Mouse (Mus musculus) MEL (cell line): ENCODE data around the gene Dpf3. TPM values are rescaled to one million over a fixed set of nuclear protein-coding genes. Genes with fewer than 3 reads are reported as not detected.

Source experiments
- DNase-seq: peaks from one replicate; pipeline ENCODE4 v3.0.0; 2011; ENCODE audit warnings: low read depth, low spot score
- H3K27ac ChIP-seq: 2 replicates; pipeline ENCODE4 v1.5.1; 2012; ENCODE audit warnings: low read depth, mild to moderate bottlenecking, control low read depth, low read length, moderate library complexity; ENCODE audit not compliant: control insufficient read depth
- H3K27me3 ChIP-seq, 2 experiments: fragments of 150-350 bp in 1 of 2; sonication (generic) in 1 of 2; 2 replicates each; pipeline ENCODE4 v1.6.1; 2012; ENCODE audit warnings: low read length in 2 of 2, mild to moderate bottlenecking in 2 of 2, improper control_type of control experiment in 1 of 2, moderate library complexity in 1 of 2; ENCODE audit not compliant: insufficient read depth in 2 of 2, control insufficient read depth in 1 of 2
- H3K36me3 ChIP-seq, 2 experiments: 2 replicates each; pipeline ENCODE4 v1.6.1; 2012 to 2014; ENCODE audit warnings: low read length in 2 of 2, improper control_type of control experiment in 1 of 2, inconsistent platforms in 1 of 2, mild to moderate bottlenecking in 1 of 2; ENCODE audit not compliant: insufficient read depth in 2 of 2, control insufficient read depth in 1 of 2
- H3K4me1 ChIP-seq, 2 experiments: fragments of 150-350 bp in 1 of 2; sonication (generic) in 1 of 2; 2 replicates each; pipeline ENCODE4 v1.6.1; 2012; ENCODE audit warnings: low read length in 2 of 2, improper control_type of control experiment in 1 of 2, mild to moderate bottlenecking in 1 of 2; ENCODE audit not compliant: insufficient read depth in 2 of 2, control insufficient read depth in 1 of 2
- H3K4me3 ChIP-seq, 2 experiments: fragments of 150-350 bp in 1 of 2; sonication (generic) in 1 of 2; 2 replicates each; pipeline ENCODE4 v1.5.1; 2012; ENCODE audit warnings: low read depth in 2 of 2, low read length in 2 of 2, mild to moderate bottlenecking in 2 of 2, moderate library complexity in 2 of 2, control low read depth in 1 of 2, improper control_type of control experiment in 1 of 2; ENCODE audit not compliant: control insufficient read depth in 1 of 2, insufficient read depth in 1 of 2
- H3K79me2 ChIP-seq: 2 replicates; pipeline ENCODE4 v1.6.1; 2012; ENCODE audit warnings: mild to moderate bottlenecking, low read length, moderate library complexity; ENCODE audit not compliant: control insufficient read depth, poor library complexity, insufficient read depth
- H3K9ac ChIP-seq: 2 replicates; pipeline ENCODE4 v1.6.1; 2012; ENCODE audit warnings: low read depth, mild to moderate bottlenecking, control low read depth, low read length, moderate library complexity; ENCODE audit not compliant: control insufficient read depth, poor library complexity, severe bottlenecking
- H3K9me3 ChIP-seq: fragments of 150-350 bp; sonication (generic); replicated peaks from 2 replicates; pipeline ENCODE4 v1.6.1; 2012; ENCODE audit warnings: mild to moderate bottlenecking, low read length, improper control_type of control experiment, moderate library complexity; ENCODE audit not compliant: insufficient read depth
- BHLHE40 ChIP-seq: IDR thresholded peaks from 2 replicates; pipeline ENCODE4 v1.6.1; 2012; ENCODE audit warnings: low read depth, mild to moderate bottlenecking, inconsistent platforms, low read length, improper control_type of control experiment, borderline replicate concordance
- CHD1 ChIP-seq: IDR thresholded peaks from 2 replicates; pipeline ENCODE4 v1.6.1; 2012; ENCODE audit warnings: low read depth, mild to moderate bottlenecking, inconsistent platforms, low read length, improper control_type of control experiment
- CHD2 ChIP-seq: IDR thresholded peaks from 2 replicates; pipeline ENCODE4 v1.6.1; 2011; ENCODE audit warnings: low read length, improper control_type of control experiment
- CTCF ChIP-seq, 3 experiments: IDR thresholded peaks in 2 of 3; conservative IDR thresholded peaks in 1 of 3; 2 replicates each; pipeline ENCODE4 v1.5.1; 2011 to 2012; ENCODE audit warnings: low read length in 3 of 3, low read depth in 2 of 3, mild to moderate bottlenecking in 2 of 3, improper control_type of control experiment in 1 of 3, inconsistent platforms in 1 of 3, mixed read lengths in 1 of 3, moderate library complexity in 1 of 3; ENCODE audit not compliant: control insufficient read depth in 1 of 3, insufficient read depth in 1 of 3, poor library complexity in 1 of 3, severe bottlenecking in 1 of 3
- E2F4 ChIP-seq: IDR thresholded peaks from 2 replicates; pipeline ENCODE4 v1.6.1; 2011; ENCODE audit warnings: low read depth, low read length, improper control_type of control experiment, borderline replicate concordance
- ELF1 ChIP-seq: IDR thresholded peaks from 2 replicates; pipeline ENCODE4 v1.6.1; 2014; ENCODE audit warnings: low read depth, mild to moderate bottlenecking, inconsistent platforms, low read length, improper control_type of control experiment, moderate library complexity
- EP300 ChIP-seq, 2 experiments: IDR thresholded peaks; 2 replicates each; pipeline ENCODE4 v1.6.1; 2011; ENCODE audit warnings: improper control_type of control experiment in 2 of 2, low read length in 2 of 2, low read depth in 1 of 2, mild to moderate bottlenecking in 1 of 2
- ETS1 ChIP-seq: IDR thresholded peaks from 2 replicates; pipeline ENCODE4 v1.6.1; 2012; ENCODE audit warnings: low read depth, mild to moderate bottlenecking, inconsistent platforms, low read length, improper control_type of control experiment, moderate library complexity
- GABPA ChIP-seq: IDR thresholded peaks from 2 replicates; pipeline ENCODE4 v1.6.1; 2012; ENCODE audit warnings: low read depth, mild to moderate bottlenecking, inconsistent platforms, low read length, improper control_type of control experiment, moderate library complexity
- HCFC1 ChIP-seq: IDR thresholded peaks from 2 replicates; pipeline ENCODE4 v1.6.1; 2012; ENCODE audit warnings: low read depth, mild to moderate bottlenecking, inconsistent platforms, low read length, improper control_type of control experiment, moderate library complexity
- JUND ChIP-seq: IDR thresholded peaks from 2 replicates; pipeline ENCODE4 v1.6.1; 2011; ENCODE audit warnings: low read depth, mild to moderate bottlenecking, improper control_type of control experiment, low read length
- KAT2A ChIP-seq: conservative IDR thresholded peaks from 2 replicates; pipeline ENCODE4 v1.6.1; 2012; ENCODE audit warnings: low read depth, low read length, improper control_type of control experiment, inconsistent platforms
- MAFK ChIP-seq: IDR thresholded peaks from 2 replicates; pipeline ENCODE4 v1.6.1; 2011; ENCODE audit warnings: low read depth, mild to moderate bottlenecking, low read length, improper control_type of control experiment, borderline replicate concordance
- MAZ ChIP-seq: IDR thresholded peaks from 2 replicates; pipeline ENCODE4 v1.6.1; 2012; ENCODE audit warnings: low read depth, mild to moderate bottlenecking, inconsistent platforms, low read length, improper control_type of control experiment
- MEF2A ChIP-seq: IDR thresholded peaks from 2 replicates; pipeline ENCODE4 v1.6.1; 2014; ENCODE audit warnings: low read depth, mild to moderate bottlenecking, inconsistent platforms, low read length, improper control_type of control experiment; ENCODE audit not compliant: poor library complexity, insufficient replicate concordance, severe bottlenecking; ENCODE audit errors: extremely low read depth
- MYB ChIP-seq: IDR thresholded peaks from 2 replicates; pipeline ENCODE4 v1.6.1; 2011; ENCODE audit warnings: mild to moderate bottlenecking, low read depth, low read length, improper control_type of control experiment
- MYC ChIP-seq: IDR thresholded peaks from 2 replicates; pipeline ENCODE4 v1.6.1; 2011; ENCODE audit warnings: low read depth, mild to moderate bottlenecking, low read length, improper control_type of control experiment, moderate library complexity
- NELFE ChIP-seq: IDR thresholded peaks from 2 replicates; pipeline ENCODE4 v1.6.1; 2011; ENCODE audit warnings: low read depth, low read length, improper control_type of control experiment
- NRF1 ChIP-seq: IDR thresholded peaks from 2 replicates; pipeline ENCODE4 v1.6.1; 2014; ENCODE audit warnings: low read depth, mild to moderate bottlenecking, inconsistent platforms, low read length, improper control_type of control experiment, moderate library complexity; ENCODE audit not compliant: poor library complexity, insufficient read depth, severe bottlenecking
- POLR2A ChIP-seq, 2 experiments: IDR thresholded peaks; 2 replicates each; pipeline ENCODE4 v1.6.1; 2011 to 2012; ENCODE audit warnings: low read length in 2 of 2, mild to moderate bottlenecking in 2 of 2, control low read depth in 1 of 2, improper control_type of control experiment in 1 of 2, low read depth in 1 of 2, moderate library complexity in 1 of 2; ENCODE audit not compliant: control insufficient read depth in 1 of 2, insufficient read depth in 1 of 2, poor library complexity in 1 of 2
- POLR2AphosphoS2 ChIP-seq: IDR thresholded peaks from 2 replicates; pipeline ENCODE4 v1.6.1; 2011; ENCODE audit warnings: low read length, improper control_type of control experiment
- POLR2AphosphoS5 ChIP-seq: IDR thresholded peaks from 2 replicates; pipeline ENCODE4 v1.6.1; 2012; ENCODE audit warnings: low read depth, borderline replicate concordance, mild to moderate bottlenecking, inconsistent platforms, low read length, moderate library complexity, mixed read lengths
- RCOR1 ChIP-seq: IDR thresholded peaks from 2 replicates; pipeline ENCODE4 v1.6.1; 2012; ENCODE audit warnings: low read depth, mild to moderate bottlenecking, inconsistent platforms, low read length, improper control_type of control experiment
- SIN3A ChIP-seq: IDR thresholded peaks from 2 replicates; pipeline ENCODE4 v1.6.1; 2012; ENCODE audit warnings: low read length, improper control_type of control experiment, inconsistent platforms
- TAL1 ChIP-seq: IDR thresholded peaks from 2 replicates; pipeline ENCODE4 v1.6.1; 2012; ENCODE audit warnings: mild to moderate bottlenecking, inconsistent platforms, low read length, moderate library complexity, mixed read lengths
- TBP ChIP-seq: IDR thresholded peaks from 2 replicates; pipeline ENCODE4 v1.8.0; 2011; ENCODE audit warnings: low read depth, low read length, improper control_type of control experiment
- TCF12 ChIP-seq: IDR thresholded peaks from 2 replicates; pipeline ENCODE4 v1.6.1; 2014; ENCODE audit warnings: low read depth, mild to moderate bottlenecking, inconsistent platforms, low read length, improper control_type of control experiment, moderate library complexity
- USF1 ChIP-seq: IDR thresholded peaks from 2 replicates; pipeline ENCODE4 v1.6.1; 2014; ENCODE audit warnings: low read depth, mild to moderate bottlenecking, inconsistent platforms, low read length, improper control_type of control experiment, moderate library complexity
- ZC3H11A ChIP-seq: IDR thresholded peaks from 2 replicates; pipeline ENCODE4 v1.6.1; 2012; ENCODE audit warnings: low read depth, mild to moderate bottlenecking, inconsistent platforms, low read length, improper control_type of control experiment
- ZMIZ1 ChIP-seq: IDR thresholded peaks from 2 replicates; pipeline ENCODE4 v1.6.1; 2012; ENCODE audit warnings: low read depth, mild to moderate bottlenecking, inconsistent platforms, low read length, improper control_type of control experiment, moderate library complexity
- polyA plus RNA-seq, 2 experiments: library from polyadenylated mRNA; stranded (reverse) in 1 of 2; unstranded in 1 of 2; fragments of >175 nt in 1 of 2; fragments of >200 nt in 1 of 2; gene quantifications; 2 replicates each; pipeline versions ENCODE4 v1.2.1 to v1.2.4; 2012; ENCODE audit warnings: low replicate concordance in 2 of 2, low read depth in 1 of 2; ENCODE audit not compliant: insufficient read length in 2 of 2, insufficient read depth in 1 of 2, missing spikeins in 1 of 2
- total RNA-seq: library from RNA; depleted of rRNA; stranded (reverse); fragments of 300-350 nt; gene quantifications from 2 replicates; pipeline ENCODE4 v1.2.3, GENCODE M21; 2012

The Dpf3 gene
- total and polyA plus RNA-seq, 3 experiments: 4.2 to 6.8 TPM; not detected in 1

DNA sequence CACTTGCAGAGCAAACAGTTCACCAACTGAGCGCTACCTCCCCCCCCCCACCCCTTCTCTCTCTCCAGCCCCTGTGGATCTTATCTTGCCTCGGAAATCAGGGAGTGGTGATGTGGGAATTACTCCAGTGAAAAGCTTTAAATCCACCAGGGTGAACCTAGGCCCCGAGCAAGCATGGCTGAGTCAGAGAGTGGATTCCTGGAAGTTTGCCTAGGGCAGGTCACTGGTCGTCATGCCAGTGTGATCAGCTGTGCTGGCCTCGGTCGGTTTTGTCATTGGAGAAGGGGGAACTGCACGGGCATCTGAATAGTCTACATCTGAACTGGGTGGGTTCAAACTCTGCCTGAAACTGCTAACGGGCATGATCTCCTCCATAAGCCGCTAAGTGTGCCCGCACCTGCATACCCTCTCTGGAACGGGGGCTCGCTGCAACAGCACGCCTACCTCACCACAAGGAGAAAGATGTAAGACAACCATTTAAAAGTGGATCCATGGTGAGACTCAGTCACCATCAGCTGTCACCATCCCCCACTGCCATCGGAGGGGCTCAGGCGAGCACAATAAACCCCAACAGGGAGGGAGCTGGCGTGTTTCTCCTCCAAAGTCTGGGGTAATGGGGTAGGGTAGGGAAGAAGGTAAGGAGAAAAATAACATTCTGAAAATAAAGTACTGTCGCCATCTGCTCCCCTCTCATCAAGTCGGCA, 185.7 kb downstream of the Dpf3 start:
- TF ChIP-seq TCF12: no peak
- TF ChIP-seq CHD2: no peak
- TF ChIP-seq MAFK: no peak
- TF ChIP-seq NRF1: no peak
- no peak for TF ChIP-seq ZMIZ1
- TF ChIP-seq KAT2A: no peak
- no peak for TF ChIP-seq USF1
- no peak for TF ChIP-seq MYB
- TF ChIP-seq CHD1: no peak
- TF ChIP-seq ZC3H11A: no peak
- TF ChIP-seq BHLHE40: no peak
- no peak for TF ChIP-seq JUND
- no peak for TF ChIP-seq CTCF (IDR thresholded peaks at IDR 0.05 in 2 of 3, conservative IDR thresholded peaks at IDR 0.05 in 1 of 3; ENCODE audit: control insufficient read depth in 1 of 3, insufficient read depth in 1 of 3, low read depth in 2 of 3, low read length in 3 of 3, poor library complexity in 1 of 3, severe bottlenecking in 1 of 3)
- no peak for TF ChIP-seq RCOR1
- TF ChIP-seq POLR2AphosphoS2: no peak
- no peak for TF ChIP-seq MAZ
- TF ChIP-seq, all 39 proteins: peak for 0
- no peaks in the 10 kb centered on the region for H3K4me1 ChIP-seq
- H3K4me3 ChIP-seq: no peak overlapping the region
- H3K9ac ChIP-seq: no peak overlapping the region
- DNase-seq: no peak
- H3K79me2 ChIP-seq: no peaks in the 10 kb centered on the region
- H3K9me3 ChIP-seq: no peaks in the 10 kb centered on the region
- no peak overlapping the region for H3K27ac ChIP-seq
- peaks cover 0 to 3% of the 10 kb centered on the region in 2 experiments; a peak in 2 of 4 replicates for H3K36me3 ChIP-seq
- H3K27me3 ChIP-seq: no peaks in the 10 kb centered on the region

DNA sequence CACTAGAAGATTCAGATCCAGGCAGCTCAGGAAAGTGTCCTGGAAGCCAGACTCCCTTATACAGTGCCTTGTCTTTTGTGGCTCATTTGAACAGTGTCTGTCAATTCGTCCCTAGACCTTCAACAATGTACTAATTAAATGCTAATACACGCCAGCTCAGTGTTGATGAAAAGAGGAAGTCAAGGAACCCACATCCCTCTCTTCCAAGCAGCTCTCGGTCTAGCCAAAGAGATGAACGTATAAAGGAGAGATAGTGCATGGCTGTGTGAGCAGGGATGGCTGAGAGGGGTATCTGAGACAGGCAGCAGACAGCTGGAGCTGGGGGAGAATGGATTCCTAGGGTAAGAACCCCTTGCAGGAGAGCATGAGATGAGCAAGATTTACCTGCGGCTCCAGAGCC, 189.2 kb downstream of the Dpf3 start:
- Histone ChIP-seq H3K4me3 (no peak overlapping the region), H3K36me3 (peaks cover 0 to 3% of the 10 kb centered on the region in 2 experiments; a peak in 2 of 4 replicates), H3K9me3 (no peaks in the 10 kb centered on the region), H3K27me3 (no peaks in the 10 kb centered on the region), H3K27ac (no peak overlapping the region), H3K79me2 (no peaks in the 10 kb centered on the region), H3K9ac (no peak overlapping the region), H3K4me1 (no peaks in the 10 kb centered on the region)
- DNase-seq: peak; percentile 82
- no peak for TF ChIP-seq CHD1
- no peak for TF ChIP-seq POLR2AphosphoS5
- no peak for TF ChIP-seq MYC
- TF ChIP-seq EP300 (IDR thresholded peaks at IDR 0.05; ENCODE audit: low read depth in 1 of 2, low read length in 2 of 2): peak in 1 of 2 experiments; percentile 59; a peak in 1 of 4 replicates
- TF ChIP-seq E2F4: no peak
- TF ChIP-seq SIN3A: 0 out of 2 replicates have a peak, but pooled peaks have one; percentile 26
- no peak for TF ChIP-seq POLR2A (IDR thresholded peaks at IDR 0.05; ENCODE audit: control insufficient read depth in 1 of 2, insufficient read depth in 1 of 2, low read depth in 1 of 2, low read length in 2 of 2, poor library complexity in 1 of 2)
- TF ChIP-seq HCFC1: no peak
- no peak for TF ChIP-seq TBP
- TF ChIP-seq ZMIZ1: no peak
- no peak for TF ChIP-seq ETS1
- no peak for TF ChIP-seq MEF2A
- no peak for TF ChIP-seq CTCF (IDR thresholded peaks at IDR 0.05 in 2 of 3, conservative IDR thresholded peaks at IDR 0.05 in 1 of 3; ENCODE audit: control insufficient read depth in 1 of 3, insufficient read depth in 1 of 3, low read depth in 2 of 3, low read length in 3 of 3, poor library complexity in 1 of 3, severe bottlenecking in 1 of 3)
- TF ChIP-seq ELF1: no peak
- peak; percentile 45; the same call in 1 of the 2 replicates for TF ChIP-seq RCOR1
- no peak for TF ChIP-seq JUND
- no peak for TF ChIP-seq GABPA
- TF ChIP-seq CHD2: no peak
- TF ChIP-seq TAL1: no peak
- TF ChIP-seq NELFE: no peak
